Comparison of ENCODE assay signal across 21 mouse cellular contexts in the genomic region with DNA sequence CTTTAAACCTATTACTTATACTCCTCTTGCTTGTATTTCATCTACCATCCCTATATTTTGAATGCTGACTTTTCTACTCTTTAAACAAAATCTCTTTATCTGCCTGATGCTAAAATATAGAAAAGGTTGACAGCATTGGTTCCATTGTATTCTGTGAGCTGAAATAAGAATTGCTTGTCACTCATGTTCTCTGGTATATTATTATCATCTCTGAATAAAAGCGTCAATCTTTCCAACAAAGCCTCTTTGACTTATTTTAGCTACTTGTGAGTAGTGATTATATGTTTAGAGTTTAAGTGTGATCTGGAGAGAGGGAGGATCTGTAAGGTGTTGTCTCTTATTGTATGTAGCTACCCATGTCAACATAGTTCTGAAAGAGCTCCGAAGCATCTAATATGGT.
"Had no signal": no experiment of that assay in that cellular context is flagged by ENCODE, and none has a peak within 500 bp of the region (broad histone marks: within the 10 kb centered on the region; RNA-seq: fewer than 3 reads in every experiment).

No protein-coding gene starts in this region.

- H3K4me3 ChIP-seq: lung, embryonic 15.5 days; midbrain, embryonic 10.5 days; midbrain, embryonic 12.5 days; myocyte; neural tube, embryonic 13.5 days; neural tube, embryonic 15.5 days had no signal

- H3K9me3 ChIP-seq: lung, embryonic 15.5 days; midbrain, embryonic 10.5 days; midbrain, embryonic 12.5 days; neural tube, embryonic 13.5 days; neural tube, embryonic 15.5 days had no signal

- H3K27me3 ChIP-seq: lung, embryonic 15.5 days; midbrain, embryonic 12.5 days; neural tube, embryonic 13.5 days; neural tube, embryonic 15.5 days had no signal

- DNase-seq: liver, postnatal 0 days; lung, adult 2 months; lung, postnatal 14 days; lung, postnatal 4 days; midbrain, embryonic 14.5 days; retina, postnatal 1 day; right cerebral cortex, adult 18-20 months; right cerebral cortex, postnatal 25 days; right cerebral cortex, postnatal 4 days; spleen, adult 18-20 months; thymus, adult 18-20 months; thymus, postnatal 14 days; thymus, postnatal 36 days had no signal

- H3K4me2 ChIP-seq: lung, embryonic 15.5 days; midbrain, embryonic 12.5 days; neural tube, embryonic 13.5 days; neural tube, embryonic 15.5 days had no signal

- H3K4me1 ChIP-seq: lung, embryonic 15.5 days; midbrain, embryonic 10.5 days; midbrain, embryonic 12.5 days; neural tube, embryonic 13.5 days; neural tube, embryonic 15.5 days had no signal

- H3K27ac ChIP-seq: lung, embryonic 15.5 days; midbrain, embryonic 10.5 days; midbrain, embryonic 12.5 days; neural tube, embryonic 13.5 days; neural tube, embryonic 15.5 days had no signal

- H3K36me3 ChIP-seq: lung, embryonic 15.5 days; midbrain, embryonic 10.5 days; midbrain, embryonic 12.5 days; neural tube, embryonic 13.5 days; neural tube, embryonic 15.5 days had no signal

- ATAC-seq: liver, postnatal 0 days; lung, postnatal 0 days; midbrain, embryonic 16.5 days had no signal

- H3K9ac ChIP-seq: liver, postnatal 0 days; lung, embryonic 15.5 days; midbrain, embryonic 12.5 days; neural tube, embryonic 13.5 days; neural tube, embryonic 15.5 days had no signal
